Mouse (Mus musculus): Measurements from ENCODE around the gene Frem1. TPM values are rescaled to one million over a fixed set of nuclear protein-coding genes. Genes with fewer than 3 reads are reported as not detected.

The Frem1 gene
- total and polyA plus RNA-seq, 3 experiments: not detected

DNA sequence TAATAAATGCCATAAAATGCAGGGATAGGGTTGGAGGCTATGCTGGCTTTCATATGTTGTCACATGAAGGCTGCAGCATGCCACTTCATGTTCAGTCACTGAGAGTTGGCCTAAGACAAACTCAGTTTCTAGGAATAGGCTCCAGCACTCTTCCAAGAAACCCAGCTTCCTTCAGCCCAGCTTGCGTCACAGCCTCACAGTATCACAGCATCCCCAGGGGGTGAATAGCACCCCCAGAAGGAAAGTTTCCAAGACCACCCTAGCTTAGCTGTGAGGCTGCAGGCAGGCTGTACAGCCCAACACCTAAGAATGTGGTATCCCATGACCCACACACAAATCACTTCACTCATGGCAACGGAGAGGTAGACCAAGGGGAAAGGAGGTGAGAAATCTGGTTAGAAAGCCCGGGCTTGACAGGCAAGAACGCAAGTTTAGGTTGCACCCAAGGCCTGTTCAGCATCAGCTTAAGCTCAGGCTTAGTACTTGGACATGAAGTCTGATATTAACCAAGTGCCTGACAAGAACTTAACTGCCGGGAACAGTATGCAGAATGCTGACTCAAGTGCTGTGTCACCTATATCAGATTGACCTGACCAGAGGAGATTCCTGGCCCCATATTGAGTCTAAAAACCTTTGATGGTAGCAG is 1.9 kb downstream of the Frem1 start:
- in situ Hi-C loops (cut with MboI; ENCODE audit: low pct_ligation_motif_present, low pct_unique_long_range_greater_than_20kb, low sequenced_read_pairs) (no loop called here), dilution Hi-C loops (cut with MboI; ENCODE audit: extremely low pct_ligation_motif_present, extremely low pct_unique_long_range_greater_than_20kb, low sequenced_read_pairs) (no loop called here)
- Histone ChIP-seq H3K27ac (ENCODE audit: insufficient read depth, low read depth) (no peak overlapping the region), H3K4me3 (replicated peaks in 1 of 3; ENCODE audit: low read depth in 2 of 3, low read length in 2 of 3, poor library complexity in 1 of 3) (no peak overlapping the region), H3K4me2 (ENCODE audit: insufficient read depth, low read depth, poor library complexity, severe bottlenecking) (no peak overlapping the region), H3K4me1 (ENCODE audit: control insufficient read depth in 1 of 2, insufficient read depth in 2 of 2) (no peaks in the 10 kb centered on the region), H3K27me3 (replicated peaks) (no peaks in the 10 kb centered on the region), H3K79me2 (replicated peaks; ENCODE audit: control insufficient read depth, extremely low read depth, insufficient read depth, poor library complexity, severe bottlenecking) (no peaks in the 10 kb centered on the region), H3K9ac (ENCODE audit: insufficient read depth, low read depth) (no peak overlapping the region), H3K36me3 (replicated peaks in 1 of 2; ENCODE audit: control insufficient read depth in 1 of 2, insufficient read depth in 1 of 2, low read length in 1 of 2) (no peaks in the 10 kb centered on the region), H3K9me3 (replicated peaks; ENCODE audit: low read length) (no peaks in the 10 kb centered on the region)
- TF ChIP-seq E2F4 (IDR thresholded peaks at IDR 0.05; ENCODE audit: insufficient replicate concordance, low read depth, low read length) (no peak), SMC3 (IDR thresholded peaks at IDR 0.05; ENCODE audit: low read depth, low read length) (no peak), TCF12 (IDR thresholded peaks at IDR 0.05; ENCODE audit: low read depth, low read length) (no peak), ZC3H11A (IDR thresholded peaks at IDR 0.05; ENCODE audit: low read depth, low read length) (no peak), SIN3A (IDR thresholded peaks at IDR 0.05; ENCODE audit: low read length) (no peak), RCOR1 (conservative IDR thresholded peaks at IDR 0.05; ENCODE audit: low read depth, low read length) (no peak), MEF2A (IDR thresholded peaks at IDR 0.05; ENCODE audit: borderline replicate concordance, low read depth, low read length) (no peak), MYC (IDR thresholded peaks at IDR 0.05; ENCODE audit: low read depth, low read length) (no peak), MAZ (IDR thresholded peaks at IDR 0.05; ENCODE audit: low read depth, low read length) (no peak)
- no peak for DNase-seq (ENCODE audit: extremely low read depth)

DNA sequence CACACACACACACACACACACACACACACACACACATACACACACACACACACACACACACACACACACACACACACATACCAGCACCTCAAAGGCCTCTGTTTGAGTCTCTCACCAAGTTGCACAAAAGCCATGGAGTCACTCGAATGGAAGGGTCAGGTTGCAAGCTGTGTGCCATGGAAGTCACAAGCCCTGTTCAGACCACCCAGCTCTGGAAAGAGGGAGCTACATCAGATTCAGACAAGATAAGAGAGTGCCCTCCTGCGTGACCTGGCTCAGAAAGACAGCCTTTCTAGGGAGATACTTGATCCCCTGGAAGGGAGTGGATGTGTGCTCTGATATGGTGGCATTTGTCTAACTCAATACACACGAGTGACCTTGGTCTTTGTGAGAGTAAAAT is 2.9 kb downstream of the Frem1 start:
- no peak overlapping the region for H3K9ac ChIP-seq (ENCODE audit: insufficient read depth, low read depth)
- dilution Hi-C loops (cut with MboI; ENCODE audit: extremely low pct_ligation_motif_present, extremely low pct_unique_long_range_greater_than_20kb, low sequenced_read_pairs): no loop called here
- DNase-seq (ENCODE audit: extremely low read depth): no peak
- no peaks in the 10 kb centered on the region for H3K36me3 ChIP-seq (replicated peaks in 1 of 2; ENCODE audit: control insufficient read depth in 1 of 2, insufficient read depth in 1 of 2, low read length in 1 of 2)
- H3K27me3 ChIP-seq (replicated peaks): no peaks in the 10 kb centered on the region
- no peaks in the 10 kb centered on the region for H3K4me1 ChIP-seq (ENCODE audit: control insufficient read depth in 1 of 2, insufficient read depth in 2 of 2)
- no peaks in the 10 kb centered on the region for H3K9me3 ChIP-seq (replicated peaks; ENCODE audit: low read length)
- no peak overlapping the region for H3K4me3 ChIP-seq (replicated peaks in 1 of 3; ENCODE audit: low read depth in 2 of 3, low read length in 2 of 3, poor library complexity in 1 of 3)
- no peak overlapping the region for H3K27ac ChIP-seq (ENCODE audit: insufficient read depth, low read depth)
- H3K4me2 ChIP-seq (ENCODE audit: insufficient read depth, low read depth, poor library complexity, severe bottlenecking): no peak overlapping the region
- no peaks in the 10 kb centered on the region for H3K79me2 ChIP-seq (replicated peaks; ENCODE audit: control insufficient read depth, extremely low read depth, insufficient read depth, poor library complexity, severe bottlenecking)
- in situ Hi-C loops (cut with MboI; ENCODE audit: low pct_ligation_motif_present, low pct_unique_long_range_greater_than_20kb, low sequenced_read_pairs): no loop called here
- TF ChIP-seq ZC3H11A (IDR thresholded peaks at IDR 0.05; ENCODE audit: low read depth, low read length) (no peak), IRF4 (IDR thresholded peaks at IDR 0.05; ENCODE audit: low read depth, low read length) (no peak), ZKSCAN1 (IDR thresholded peaks at IDR 0.05; ENCODE audit: borderline replicate concordance, low read depth, low read length) (no peak), HCFC1 (IDR thresholded peaks at IDR 0.05; ENCODE audit: low read depth, low read length) (no peak), JUN (IDR thresholded peaks at IDR 0.05; ENCODE audit: insufficient read depth, low read depth, low read length) (no peak)

Measured in CH12.LX (cell line).